Mouse (Mus musculus): Measurements from ENCODE around the gene Qtrt1.

DNA sequence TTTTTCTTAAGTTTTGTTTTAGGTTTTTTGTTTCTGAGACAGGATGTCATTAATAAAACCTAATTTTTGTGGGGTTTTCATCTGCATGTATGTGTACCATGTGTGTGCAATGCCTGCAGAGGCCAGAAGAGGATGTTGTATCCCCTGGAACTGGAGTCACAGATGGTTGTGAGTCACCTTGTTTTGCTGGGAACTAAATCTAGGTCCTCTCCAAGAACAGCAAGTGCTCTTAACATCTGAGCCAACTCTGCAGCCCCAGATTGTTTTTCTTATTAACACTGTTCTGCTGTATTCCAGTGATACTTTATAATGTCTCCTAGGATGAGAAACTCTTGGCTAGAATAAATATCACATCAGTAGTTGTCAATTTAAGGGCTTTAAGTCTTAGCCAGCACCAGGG is 30.8 kb upstream of the Qtrt1 start:
- TF ChIP-seq GATA1 (IDR thresholded peaks at IDR 0.05; ENCODE audit: borderline replicate concordance, low read length) (no peak), FLI1 (IDR thresholded peaks at IDR 0.05; ENCODE audit: low read length) (no peak)
